Mouse (Mus musculus): ENCODE results near the gene Kiss1. TPM values are rescaled to one million over a fixed set of nuclear protein-coding genes. Genes with fewer than 3 reads are reported as not detected.

Gene Kiss1
- polyA plus RNA-seq, 1 experiment from 2014 or later: not detected

DNA sequence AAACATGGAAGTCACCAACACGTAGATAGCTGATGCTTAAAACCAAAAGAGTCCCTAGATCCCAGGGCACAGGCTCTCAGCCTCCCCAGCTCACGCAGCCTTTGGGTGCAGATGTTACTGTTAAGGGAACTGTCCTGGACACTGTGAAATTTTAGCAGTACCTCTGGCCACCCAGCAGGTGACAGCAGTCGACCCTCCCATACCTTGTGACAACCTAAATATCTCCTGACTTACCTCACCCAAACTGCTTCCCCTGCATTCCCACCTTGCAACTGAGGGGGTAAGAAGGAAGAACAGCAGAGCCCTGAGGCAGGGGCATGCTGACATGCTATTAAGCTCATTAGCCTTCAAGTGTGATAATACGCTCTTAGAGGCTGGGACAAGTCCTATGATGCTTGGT lies 10.4 kb upstream of the Kiss1 start:
- no peaks in the 10 kb centered on the region for H3K27me3 ChIP-seq (replicated peaks; ENCODE audit: control insufficient read depth, insufficient read depth, low read length)
- DNase-seq (ENCODE audit: low spot score) (no peak), ATAC-seq (ENCODE audit: low read depth) (no peak)
- H3K27ac ChIP-seq (replicated peaks; ENCODE audit: low read depth, low read length): no peak overlapping the region
- no peak overlapping the region for H3K4me2 ChIP-seq (ENCODE audit: low read depth, low read length)
- no peaks in the 10 kb centered on the region for H3K36me3 ChIP-seq (ENCODE audit: control insufficient read depth, insufficient read depth, low read length)
- H3K9ac ChIP-seq (ENCODE audit: low read depth, low read length): no peak overlapping the region
- no peaks in the 10 kb centered on the region for H3K9me3 ChIP-seq (ENCODE audit: control insufficient read depth, low read length)
- no peaks in the 10 kb centered on the region for H3K4me1 ChIP-seq (ENCODE audit: control insufficient read depth, insufficient read depth, low read length)
- WGBS: 50% methylated on average over 4 of the region's 4 CpGs
- no peak overlapping the region for H3K4me3 ChIP-seq (ENCODE audit: low read depth, low read length)

GRCm38 (mm10) chr1:133311946-133312345 lies 9.7 kb upstream of the Kiss1 start:
- no peak overlapping the region for H3K4me2 ChIP-seq (ENCODE audit: low read depth, low read length)
- H3K27me3 ChIP-seq (replicated peaks; ENCODE audit: control insufficient read depth, insufficient read depth, low read length): no peaks in the 10 kb centered on the region
- DNase-seq (ENCODE audit: low spot score) (no peak), ATAC-seq (ENCODE audit: low read depth) (peak; percentile 11; the same call in 1 of the 2 replicates)
- 20% methylated on average over 10 of the region's 10 CpGs for WGBS
- H3K9me3 ChIP-seq (ENCODE audit: control insufficient read depth, low read length): no peaks in the 10 kb centered on the region
- no peak overlapping the region for H3K9ac ChIP-seq (ENCODE audit: low read depth, low read length)
- no peak overlapping the region for H3K27ac ChIP-seq (replicated peaks; ENCODE audit: low read depth, low read length)
- H3K4me1 ChIP-seq (ENCODE audit: control insufficient read depth, insufficient read depth, low read length): no peaks in the 10 kb centered on the region
- no peak overlapping the region for H3K4me3 ChIP-seq (ENCODE audit: low read depth, low read length)
- no peaks in the 10 kb centered on the region for H3K36me3 ChIP-seq (ENCODE audit: control insufficient read depth, insufficient read depth, low read length)

DNA sequence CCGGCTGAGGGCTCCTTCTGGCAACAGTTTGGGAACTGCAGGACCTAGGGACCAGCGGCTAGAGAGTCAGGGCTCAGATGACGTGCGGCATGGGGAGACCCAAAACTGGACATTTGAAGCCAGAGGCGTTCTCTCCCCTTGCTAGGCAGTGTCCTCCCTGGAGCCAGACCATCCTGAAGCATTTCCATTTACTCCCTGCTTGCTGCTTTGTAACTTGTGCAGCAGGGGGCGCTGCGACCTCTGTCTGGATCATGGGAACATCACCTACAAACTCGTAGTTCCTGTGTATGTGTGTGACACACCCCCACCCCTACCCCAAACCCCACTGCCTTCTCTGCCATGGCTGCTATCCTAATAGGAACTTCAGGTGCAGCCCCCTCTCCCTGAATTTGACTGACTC lies 7.3 kb upstream of the Kiss1 start:
- ATAC-seq (ENCODE audit: low read depth) (no peak), DNase-seq (ENCODE audit: low spot score) (peak; percentile 51)
- Histone ChIP-seq H3K9me3 (ENCODE audit: control insufficient read depth, low read length) (0 out of 2 replicates have a peak, but pooled peaks cover 4% of the 10 kb centered on the region), H3K27ac (replicated peaks; ENCODE audit: low read depth, low read length) (no peak overlapping the region), H3K4me1 (ENCODE audit: control insufficient read depth, insufficient read depth, low read length) (no peaks in the 10 kb centered on the region), H3K27me3 (replicated peaks; ENCODE audit: control insufficient read depth, insufficient read depth, low read length) (no peaks in the 10 kb centered on the region), H3K4me2 (ENCODE audit: low read depth, low read length) (no peak overlapping the region), H3K36me3 (ENCODE audit: control insufficient read depth, insufficient read depth, low read length) (no peaks in the 10 kb centered on the region), H3K9ac (ENCODE audit: low read depth, low read length) (no peak overlapping the region), H3K4me3 (ENCODE audit: low read depth, low read length) (no peak overlapping the region)
- WGBS: 24% methylated on average over 7 of the region's 8 CpGs

- Histone ChIP-seq H3K27ac (replicated peaks; ENCODE audit: low read depth, low read length) (no peak overlapping the region), H3K4me2 (ENCODE audit: low read depth, low read length) (no peak overlapping the region), H3K9ac (ENCODE audit: low read depth, low read length) (no peak overlapping the region), H3K36me3 (ENCODE audit: control insufficient read depth, insufficient read depth, low read length) (no peaks in the 10 kb centered on the region), H3K4me3 (ENCODE audit: low read depth, low read length) (no peak overlapping the region), H3K9me3 (ENCODE audit: control insufficient read depth, low read length) (0 out of 2 replicates have a peak, but pooled peaks cover 4% of the 10 kb centered on the region), H3K4me1 (ENCODE audit: control insufficient read depth, insufficient read depth, low read length) (no peaks in the 10 kb centered on the region), H3K27me3 (replicated peaks; ENCODE audit: control insufficient read depth, insufficient read depth, low read length) (no peaks in the 10 kb centered on the region)
- no peak for DNase-seq (ENCODE audit: low spot score)
- ATAC-seq (ENCODE audit: low read depth): no peak
- 83% methylated on average over 6 of the region's 6 CpGs for WGBS
Observed at GRCm38 (mm10) chr1:133315775-133316174, 5.9 kb upstream of the Kiss1 start.

GRCm38 (mm10) chr1:133316577-133316976 lies 5.1 kb upstream of the Kiss1 start:
- Histone ChIP-seq H3K4me1 (ENCODE audit: control insufficient read depth, insufficient read depth, low read length) (no peaks in the 10 kb centered on the region), H3K9me3 (ENCODE audit: control insufficient read depth, low read length) (0 out of 2 replicates have a peak, but pooled peaks cover 4% of the 10 kb centered on the region), H3K4me3 (ENCODE audit: low read depth, low read length) (no peak overlapping the region), H3K27me3 (replicated peaks; ENCODE audit: control insufficient read depth, insufficient read depth, low read length) (no peaks in the 10 kb centered on the region), H3K36me3 (ENCODE audit: control insufficient read depth, insufficient read depth, low read length) (no peaks in the 10 kb centered on the region), H3K4me2 (ENCODE audit: low read depth, low read length) (no peak overlapping the region), H3K9ac (ENCODE audit: low read depth, low read length) (no peak overlapping the region), H3K27ac (replicated peaks; ENCODE audit: low read depth, low read length) (no peak overlapping the region)
- 83% methylated on average over 4 of the region's 4 CpGs for WGBS
- no peak for DNase-seq (ENCODE audit: low spot score)
- no peak for ATAC-seq (ENCODE audit: low read depth)

- WGBS: 71% methylated on average over 1 of the region's 1 CpGs
- Histone ChIP-seq H3K9me3 (ENCODE audit: control insufficient read depth, low read length) (0 out of 2 replicates have a peak, but pooled peaks cover 4% of the 10 kb centered on the region), H3K4me2 (ENCODE audit: low read depth, low read length) (no peak overlapping the region), H3K9ac (ENCODE audit: low read depth, low read length) (no peak overlapping the region), H3K27me3 (replicated peaks; ENCODE audit: control insufficient read depth, insufficient read depth, low read length) (no peaks in the 10 kb centered on the region), H3K27ac (replicated peaks; ENCODE audit: low read depth, low read length) (no peak overlapping the region), H3K36me3 (ENCODE audit: control insufficient read depth, insufficient read depth, low read length) (no peaks in the 10 kb centered on the region), H3K4me1 (ENCODE audit: control insufficient read depth, insufficient read depth, low read length) (no peaks in the 10 kb centered on the region), H3K4me3 (ENCODE audit: low read depth, low read length) (no peak overlapping the region)
- ATAC-seq (ENCODE audit: low read depth): no peak
- no peak for DNase-seq (ENCODE audit: low spot score)
Observed at GRCm38 (mm10) chr1:133317149-133317548, 4.5 kb upstream of the Kiss1 start.

- no peak overlapping the region for H3K4me3 ChIP-seq (ENCODE audit: low read depth, low read length)
- 31% methylated on average over 5 of the region's 5 CpGs for WGBS
- H3K9me3 ChIP-seq (ENCODE audit: control insufficient read depth, low read length): no peaks in the 10 kb centered on the region
- peaks cover 4% of the 10 kb centered on the region for H3K27me3 ChIP-seq (replicated peaks; ENCODE audit: control insufficient read depth, insufficient read depth, low read length)
- H3K36me3 ChIP-seq (ENCODE audit: control insufficient read depth, insufficient read depth, low read length): no peaks in the 10 kb centered on the region
- peak; percentile 22; the same call in 1 of the 2 replicates for ATAC-seq (ENCODE audit: low read depth)
- no peak overlapping the region for H3K9ac ChIP-seq (ENCODE audit: low read depth, low read length)
- no peaks in the 10 kb centered on the region for H3K4me1 ChIP-seq (ENCODE audit: control insufficient read depth, insufficient read depth, low read length)
- no peak overlapping the region for H3K4me2 ChIP-seq (ENCODE audit: low read depth, low read length)
- peak; percentile 42 for DNase-seq (ENCODE audit: low spot score)
- no peak overlapping the region for H3K27ac ChIP-seq (replicated peaks; ENCODE audit: low read depth, low read length)
Observed at GRCm38 (mm10) chr1:133323333-133323732, 1.7 kb downstream of the Kiss1 start.

DNA sequence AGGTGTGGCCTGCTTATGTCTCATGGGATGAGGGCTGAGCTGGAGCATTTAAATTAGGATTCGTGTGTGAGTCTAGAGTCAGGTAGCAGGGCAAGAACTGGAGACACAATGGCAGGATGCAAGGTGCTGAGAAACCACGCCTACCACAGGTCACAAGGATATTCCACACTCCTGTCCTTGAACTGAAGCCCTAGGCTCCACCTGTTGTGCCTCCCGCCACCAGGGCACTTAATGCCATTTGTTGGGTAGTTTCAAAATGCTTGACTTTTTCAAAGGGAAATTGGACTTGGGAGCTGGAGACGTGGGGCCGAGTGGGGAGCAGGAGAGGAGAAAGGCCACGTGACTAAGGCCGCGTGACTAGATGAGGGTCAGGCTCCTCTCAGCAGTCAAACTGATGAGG lies 4.3 kb downstream of the Kiss1 start:
- Histone ChIP-seq H3K4me2 (ENCODE audit: low read depth, low read length) (no peak overlapping the region), H3K4me3 (ENCODE audit: low read depth, low read length) (no peak overlapping the region), H3K9ac (ENCODE audit: low read depth, low read length) (no peak overlapping the region), H3K27ac (replicated peaks; ENCODE audit: low read depth, low read length) (no peak overlapping the region), H3K4me1 (ENCODE audit: control insufficient read depth, insufficient read depth, low read length) (peaks cover 2% of the 10 kb centered on the region; the same call in 1 of the 2 replicates), H3K27me3 (replicated peaks; ENCODE audit: control insufficient read depth, insufficient read depth, low read length) (peaks cover 28% of the 10 kb centered on the region), H3K36me3 (ENCODE audit: control insufficient read depth, insufficient read depth, low read length) (no peaks in the 10 kb centered on the region), H3K9me3 (ENCODE audit: control insufficient read depth, low read length) (no peaks in the 10 kb centered on the region)
- DNase-seq (ENCODE audit: low spot score): no peak
- 81% methylated on average over 8 of the region's 8 CpGs for WGBS
- ATAC-seq (ENCODE audit: low read depth): no peak

GRCm38 (mm10) chr1:133327094-133327493 lies 5.4 kb downstream of the Kiss1 start:
- no peak for DNase-seq (ENCODE audit: low spot score)
- Histone ChIP-seq H3K9me3 (ENCODE audit: control insufficient read depth, low read length) (no peaks in the 10 kb centered on the region), H3K36me3 (ENCODE audit: control insufficient read depth, insufficient read depth, low read length) (no peaks in the 10 kb centered on the region), H3K9ac (ENCODE audit: low read depth, low read length) (no peak overlapping the region), H3K27me3 (replicated peaks; ENCODE audit: control insufficient read depth, insufficient read depth, low read length) (peaks cover 31% of the 10 kb centered on the region), H3K4me1 (ENCODE audit: control insufficient read depth, insufficient read depth, low read length) (peaks cover 2% of the 10 kb centered on the region; the same call in 1 of the 2 replicates), H3K27ac (replicated peaks; ENCODE audit: low read depth, low read length) (no peak overlapping the region), H3K4me2 (ENCODE audit: low read depth, low read length) (no peak overlapping the region), H3K4me3 (ENCODE audit: low read depth, low read length) (no peak overlapping the region)
- 47% methylated on average over 5 of the region's 5 CpGs for WGBS
- no peak for ATAC-seq (ENCODE audit: low read depth)

Measured in embryonic facial prominence, embryonic 14.5 days (tissue).